Mouse (Mus musculus): ENCODE results near the gene Ifna6. TPM values are rescaled to one million over a fixed set of nuclear protein-coding genes. Genes with fewer than 3 reads are reported as not detected.

The Ifna6 gene
- not detected for polyA plus RNA-seq (2017; shearing (Covaris generic))

GRCm38 (mm10) chr4:88827116-88827515, at the start of gene Ifna6:
Ifna6 (plus strand) TSS chr4:88827416.

DNA sequence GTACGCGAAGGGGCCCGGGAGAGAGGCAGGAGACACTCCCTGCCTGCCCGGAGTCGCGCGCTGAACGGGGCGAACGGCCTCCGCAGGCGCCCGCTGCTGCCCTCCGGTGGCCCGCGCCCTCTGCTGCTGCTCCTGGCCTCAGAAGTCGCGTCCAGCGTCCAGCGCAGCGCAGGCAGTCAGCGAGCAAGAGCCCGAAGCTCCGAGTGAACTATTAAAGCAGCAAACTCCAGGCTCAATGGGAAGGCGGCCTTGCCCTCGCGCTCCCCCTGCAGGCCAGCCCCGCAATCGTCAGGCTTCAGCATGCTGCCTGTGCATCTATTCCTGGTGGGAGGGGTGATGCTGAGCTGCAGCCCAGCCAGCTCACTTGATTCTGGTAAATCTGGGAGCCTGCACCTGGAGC, 47.7 kb upstream of the Ifna6 start, which contains the start of gene Gm13272:
Gm13272 (plus strand) TSS at position 301 of the 400 bp plus-strand sequence.

DNA sequence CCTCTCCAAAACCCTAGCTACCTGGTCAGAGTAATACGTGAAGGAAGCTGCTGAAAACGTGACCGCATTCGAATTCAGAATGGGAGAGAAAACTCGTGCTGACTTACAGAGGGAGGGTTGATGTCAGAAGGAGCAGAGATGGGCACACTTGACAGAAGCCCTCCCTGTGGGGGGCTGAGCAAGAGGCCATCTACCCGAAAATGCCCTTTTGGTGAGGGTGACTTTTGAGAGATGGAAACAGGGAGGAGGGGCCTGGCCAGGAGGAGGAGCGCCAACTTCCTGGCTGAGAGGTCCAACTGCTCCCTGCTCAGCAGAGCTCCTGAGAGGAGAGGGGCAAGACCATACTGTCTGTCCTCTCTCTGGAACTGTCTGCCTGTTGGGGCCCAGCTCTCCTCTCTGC, 45.4 kb upstream of the Ifna6 start, which contains the start of gene Ifnz:
Ifnz (plus strand) TSS at position 301 of the 400 bp plus-strand sequence.

DNA sequence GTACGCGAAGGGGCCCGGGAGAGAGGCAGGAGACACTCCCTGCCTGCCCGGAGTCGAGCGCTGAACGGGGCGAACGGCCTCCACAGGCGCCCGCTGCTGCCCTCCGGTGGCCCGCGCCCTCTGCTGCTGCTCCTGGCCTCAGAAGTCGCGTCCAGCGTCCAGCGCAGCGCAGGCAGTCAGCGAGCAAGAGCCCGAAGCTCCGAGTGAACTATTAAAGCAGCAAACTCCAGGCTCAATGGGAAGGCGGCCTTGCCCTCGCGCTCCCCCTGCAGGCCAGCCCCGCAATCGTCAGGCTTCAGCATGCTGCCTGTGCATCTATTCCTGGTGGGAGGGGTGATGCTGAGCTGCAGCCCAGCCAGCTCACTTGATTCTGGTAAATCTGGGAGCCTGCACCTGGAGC, 41.8 kb upstream of the Ifna6 start, which contains the start of gene Gm13276:
Gm13276 (plus strand) TSS at position 301 of the 400 bp plus-strand sequence.

DNA sequence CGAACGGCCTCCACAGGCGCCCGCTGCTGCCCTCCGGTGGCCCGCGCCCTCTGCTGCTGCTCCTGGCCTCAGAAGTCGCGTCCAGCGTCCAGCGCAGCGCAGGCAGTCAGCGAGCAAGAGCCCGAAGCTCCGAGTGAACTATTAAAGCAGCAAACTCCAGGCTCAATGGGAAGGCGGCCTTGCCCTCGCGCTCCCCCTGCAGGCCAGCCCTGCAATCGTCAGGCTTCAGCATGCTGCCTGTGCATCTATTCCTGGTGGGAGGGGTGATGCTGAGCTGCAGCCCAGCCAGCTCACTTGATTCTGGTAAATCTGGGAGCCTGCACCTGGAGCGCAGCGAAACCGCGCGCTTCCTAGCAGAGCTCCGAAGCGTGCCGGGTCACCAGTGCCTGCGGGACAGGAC, 38.8 kb upstream of the Ifna6 start, which contains the start of gene Gm13277:
Gm13277 (plus strand) TSS at position 231 of the 400 bp plus-strand sequence.

GRCm38 (mm10) chr4:88791250-88791649, 36.0 kb upstream of the Ifna6 start, which contains the start of gene Gm13278:
Gm13278 (plus strand) TSS chr4:88791550.

GRCm38 (mm10) chr4:88793936-88794675, 33.1 kb upstream of the Ifna6 start, which contains the start of gene Gm13275:
Gm13275 (plus strand) TSS chr4:88794487.

DNA sequence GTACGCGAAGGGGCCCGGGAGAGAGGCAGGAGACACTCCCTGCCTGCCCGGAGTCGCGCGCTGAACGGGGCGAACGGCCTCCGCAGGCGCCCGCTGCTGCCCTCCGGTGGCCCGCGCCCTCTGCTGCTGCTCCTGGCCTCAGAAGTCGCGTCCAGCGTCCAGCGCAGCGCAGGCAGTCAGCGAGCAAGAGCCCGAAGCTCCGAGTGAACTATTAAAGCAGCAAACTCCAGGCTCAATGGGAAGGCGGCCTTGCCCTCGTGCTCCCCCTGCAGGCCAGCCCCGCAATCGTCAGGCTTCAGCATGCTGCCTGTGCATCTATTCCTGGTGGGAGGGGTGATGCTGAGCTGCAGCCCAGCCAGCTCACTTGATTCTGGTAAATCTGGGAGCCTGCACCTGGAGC, 30.1 kb upstream of the Ifna6 start, which contains the start of gene Gm13279:
Gm13279 (plus strand) TSS at position 301 of the 400 bp plus-strand sequence.

DNA sequence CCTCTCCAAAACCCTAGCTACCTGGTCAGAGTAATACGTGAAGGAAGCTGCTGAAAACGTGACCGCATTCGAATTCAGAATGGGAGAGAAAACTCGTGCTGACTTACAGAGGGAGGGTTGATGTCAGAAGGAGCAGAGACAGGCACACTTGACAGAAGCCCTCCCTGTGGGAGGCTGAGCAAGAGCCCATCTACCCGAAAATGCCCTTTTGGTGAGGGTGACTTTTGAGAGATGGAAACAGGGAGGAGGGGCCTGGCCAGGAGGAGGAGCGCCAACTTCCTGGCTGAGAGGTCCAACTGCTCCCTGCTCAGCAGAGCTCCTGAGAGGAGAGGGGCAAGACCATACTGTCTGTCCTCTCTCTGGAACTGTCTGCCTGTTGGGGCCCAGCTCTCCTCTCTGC, 27.9 kb upstream of the Ifna6 start, which contains the start of gene Gm13285:
Gm13285 (plus strand) TSS at position 301 of the 400 bp plus-strand sequence.

GRCm38 (mm10) chr4:88802954-88803353, 24.3 kb upstream of the Ifna6 start, which contains the start of gene Gm13287:
Gm13287 (plus strand) TSS chr4:88803254.

GRCm38 (mm10) chr4:88805231-88805630, 22.0 kb upstream of the Ifna6 start, which contains the start of gene Gm13288:
Gm13288 (plus strand) TSS chr4:88805531.

GRCm38 (mm10) chr4:88815928-88816327, 11.3 kb upstream of the Ifna6 start, which contains the start of gene Ifna7:
Ifna7 (plus strand) TSS chr4:88816228.

DNA sequence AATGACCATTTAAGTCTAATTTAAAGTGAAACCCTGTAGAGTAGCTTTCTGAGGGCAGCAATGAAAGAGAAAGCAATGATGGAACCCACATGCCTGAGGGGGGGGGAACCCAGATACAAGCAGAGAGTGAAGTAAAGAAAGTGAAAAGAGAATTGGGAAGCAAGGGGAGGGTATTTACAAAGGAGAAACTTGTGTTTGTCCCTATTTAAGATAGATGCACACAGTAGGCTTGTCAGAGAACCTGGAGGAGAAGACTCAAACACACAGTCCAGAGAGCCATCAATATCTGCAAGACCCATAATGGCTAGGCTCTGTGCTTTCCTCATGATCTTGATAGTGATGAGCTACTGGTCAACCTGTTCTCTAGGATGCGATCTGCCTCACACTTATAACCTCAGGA, 7.6 kb upstream of the Ifna6 start, which contains the start of gene Ifna11:
Ifna11 (plus strand) TSS at position 301 of the 400 bp plus-strand sequence.

DNA sequence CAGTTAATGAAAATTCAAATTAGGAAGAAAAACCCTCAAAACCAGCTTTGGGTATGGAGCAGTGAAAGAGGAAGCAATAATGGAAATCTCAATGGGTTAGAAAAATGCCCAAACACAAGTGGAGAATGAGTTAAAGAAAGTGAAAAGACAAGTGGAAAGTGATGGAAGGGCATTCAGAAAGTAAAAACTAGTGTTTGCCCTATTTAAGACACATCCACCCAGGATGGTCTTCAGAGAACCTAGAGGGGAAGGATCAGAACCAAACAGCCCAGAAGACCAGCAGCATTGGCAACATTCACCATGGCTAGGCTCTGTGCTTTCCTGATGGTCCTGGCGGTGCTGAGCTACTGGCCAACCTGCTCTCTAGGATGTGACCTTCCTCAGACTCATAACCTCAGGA, 8.0 kb downstream of the Ifna6 start, which contains the start of gene Ifna5:
Ifna5 (plus strand) TSS at position 301 of the 400 bp plus-strand sequence.

DNA sequence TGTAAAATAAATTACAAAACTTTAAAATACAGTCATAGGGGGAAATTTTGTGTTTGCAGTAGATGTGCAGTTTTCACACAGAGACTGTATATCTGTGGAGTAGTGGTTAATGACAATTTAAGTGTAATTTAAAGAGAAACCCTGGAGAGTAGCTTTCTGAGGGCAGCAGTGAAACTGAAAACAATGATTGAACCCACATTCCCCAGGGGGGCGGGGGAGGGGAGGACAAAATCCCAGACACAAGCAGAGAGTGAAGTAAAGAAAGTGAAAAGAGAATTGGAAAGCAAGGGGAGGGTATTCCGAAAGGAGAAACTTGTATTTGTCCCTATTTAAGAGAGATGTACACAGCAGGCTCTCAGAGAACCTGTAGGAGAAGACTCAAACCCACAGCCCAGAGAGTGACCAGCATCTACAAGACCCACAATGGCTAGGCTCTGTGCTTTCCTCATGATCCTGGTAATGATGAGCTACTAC, 14.3 kb downstream of the Ifna6 start, which contains the start of gene Ifna4:
Ifna4 (plus strand) TSS at position 424 of the 474 bp plus-strand sequence.

DNA sequence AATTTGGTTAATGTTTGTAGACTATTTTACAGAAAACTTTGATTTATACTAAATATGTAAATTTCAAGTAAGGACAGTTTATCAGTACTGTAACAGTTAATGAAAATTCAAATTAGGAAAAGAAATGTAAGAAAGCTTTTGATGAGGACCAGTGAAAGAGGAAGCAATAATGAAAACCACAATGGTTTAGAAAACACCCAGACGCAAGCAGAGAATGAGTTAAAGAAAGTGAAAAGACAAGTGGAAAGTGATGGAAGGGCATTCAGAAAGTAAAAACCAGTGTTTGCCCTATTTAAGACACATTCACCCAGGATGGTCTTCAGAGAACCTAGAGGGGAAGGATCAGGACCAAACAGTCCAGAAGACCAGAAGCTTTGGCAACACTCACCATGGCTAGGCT, 22.5 kb downstream of the Ifna6 start, which contains the start of gene Ifna1:
Ifna1 (plus strand) TSS at position 390 of the 400 bp plus-strand sequence.

Other genes starting within 250 kb of the Ifna6 start
- gene Ifna9, start 235.0 kb upstream of the Ifna6 start, polyA plus RNA-seq (2017; shearing (Covaris generic)), result not detected
- not detected for gene Ifna12, start 224.0 kb upstream of the Ifna6 start, polyA plus RNA-seq (2017; shearing (Covaris generic))
- gene C87499, start 193.0 kb upstream of the Ifna6 start, polyA plus RNA-seq (2017; shearing (Covaris generic)), result under 1 TPM in 1 of 2 experiments, not detected in 1; 0.47 TPM
- gene Ifna13, start 183.0 kb upstream of the Ifna6 start, polyA plus RNA-seq (2017; shearing (Covaris generic)), result not detected
- not detected for gene Ifna16, start 150.5 kb upstream of the Ifna6 start, polyA plus RNA-seq (2017; shearing (Covaris generic))
- not detected for gene Ifna2, start 143.5 kb upstream of the Ifna6 start, polyA plus RNA-seq (2017; shearing (Covaris generic))
- under 1 TPM in 1 of 2 experiments, not detected in 1; 0.30 TPM for gene Ifnab, start 136.1 kb upstream of the Ifna6 start, polyA plus RNA-seq (2017; shearing (Covaris generic))
- not detected for gene Gm26566, start 105.6 kb upstream of the Ifna6 start, polyA plus RNA-seq (2017; shearing (Covaris generic))
- gene Klhl9, start 105.0 kb upstream of the Ifna6 start, polyA plus RNA-seq (2017; shearing (Covaris generic)), result 10 to 100 TPM; 19.8 to 29.0 TPM
- not detected for gene Gm13271, start 72.5 kb upstream of the Ifna6 start, polyA plus RNA-seq (2017; shearing (Covaris generic))
- gene Gm13283, start 67.3 kb upstream of the Ifna6 start, polyA plus RNA-seq (2017; shearing (Covaris generic)), result 1 to 10 TPM in 1 of 2 experiments, under 1 TPM in 1; 0.62 to 1.0 TPM
- gene Gm13290, start 53.6 kb upstream of the Ifna6 start, polyA plus RNA-seq (2017; shearing (Covaris generic)), result under 1 TPM in 1 of 2 experiments, not detected in 1; 0.82 TPM
- not detected for gene Gm13289, start 50.5 kb upstream of the Ifna6 start, polyA plus RNA-seq (2017; shearing (Covaris generic))
- gene Gm13272, start 47.6 kb upstream of the Ifna6 start, polyA plus RNA-seq (2017; shearing (Covaris generic)), result not detected
- 1 to 10 TPM in 1 of 2 experiments, not detected in 1; 1.5 TPM for gene Ifnz, start 45.3 kb upstream of the Ifna6 start, polyA plus RNA-seq (2017; shearing (Covaris generic))
- not detected for gene Gm13276, start 41.7 kb upstream of the Ifna6 start, polyA plus RNA-seq (2017; shearing (Covaris generic))
- not detected for gene Gm13277, start 38.8 kb upstream of the Ifna6 start, polyA plus RNA-seq (2017; shearing (Covaris generic))
- gene Gm13278, start 35.9 kb upstream of the Ifna6 start, polyA plus RNA-seq (2017; shearing (Covaris generic)), result not detected
- not detected for gene Gm13275, start 32.9 kb upstream of the Ifna6 start, polyA plus RNA-seq (2017; shearing (Covaris generic))
- gene Gm13279, start 30.0 kb upstream of the Ifna6 start, polyA plus RNA-seq (2017; shearing (Covaris generic)), result not detected
- 1 to 10 TPM in 1 of 2 experiments, under 1 TPM in 1; 0.94 to 3.7 TPM for gene Gm13285, start 27.8 kb upstream of the Ifna6 start, polyA plus RNA-seq (2017; shearing (Covaris generic))
- gene Gm13287, start 24.2 kb upstream of the Ifna6 start, polyA plus RNA-seq (2017; shearing (Covaris generic)), result not detected
- gene Gm13288, start 21.9 kb upstream of the Ifna6 start, polyA plus RNA-seq (2017; shearing (Covaris generic)), result not detected
- not detected for gene Ifna7, start 11.2 kb upstream of the Ifna6 start, polyA plus RNA-seq (2017; shearing (Covaris generic))
- not detected for gene Ifna11, start 7.5 kb upstream of the Ifna6 start, polyA plus RNA-seq (2017; shearing (Covaris generic))
- not detected for gene Ifna5, start 8.1 kb downstream of the Ifna6 start, polyA plus RNA-seq (2017; shearing (Covaris generic))
- under 1 TPM in 1 of 2 experiments, not detected in 1; 0.71 TPM for gene Ifna4, start 14.4 kb downstream of the Ifna6 start, polyA plus RNA-seq (2017; shearing (Covaris generic))
- gene Ifna1, start 22.7 kb downstream of the Ifna6 start, polyA plus RNA-seq (2017; shearing (Covaris generic)), result not detected
- not detected for gene Ifne, start 52.8 kb downstream of the Ifna6 start, polyA plus RNA-seq (2017; shearing (Covaris generic))